Mouse (Mus musculus): Measurements from ENCODE around the gene Ppm1n.
A peak's percentile ranks its signal among the peaks of the same experiment; 100 is the strongest.

Gene Ppm1n

DNA sequence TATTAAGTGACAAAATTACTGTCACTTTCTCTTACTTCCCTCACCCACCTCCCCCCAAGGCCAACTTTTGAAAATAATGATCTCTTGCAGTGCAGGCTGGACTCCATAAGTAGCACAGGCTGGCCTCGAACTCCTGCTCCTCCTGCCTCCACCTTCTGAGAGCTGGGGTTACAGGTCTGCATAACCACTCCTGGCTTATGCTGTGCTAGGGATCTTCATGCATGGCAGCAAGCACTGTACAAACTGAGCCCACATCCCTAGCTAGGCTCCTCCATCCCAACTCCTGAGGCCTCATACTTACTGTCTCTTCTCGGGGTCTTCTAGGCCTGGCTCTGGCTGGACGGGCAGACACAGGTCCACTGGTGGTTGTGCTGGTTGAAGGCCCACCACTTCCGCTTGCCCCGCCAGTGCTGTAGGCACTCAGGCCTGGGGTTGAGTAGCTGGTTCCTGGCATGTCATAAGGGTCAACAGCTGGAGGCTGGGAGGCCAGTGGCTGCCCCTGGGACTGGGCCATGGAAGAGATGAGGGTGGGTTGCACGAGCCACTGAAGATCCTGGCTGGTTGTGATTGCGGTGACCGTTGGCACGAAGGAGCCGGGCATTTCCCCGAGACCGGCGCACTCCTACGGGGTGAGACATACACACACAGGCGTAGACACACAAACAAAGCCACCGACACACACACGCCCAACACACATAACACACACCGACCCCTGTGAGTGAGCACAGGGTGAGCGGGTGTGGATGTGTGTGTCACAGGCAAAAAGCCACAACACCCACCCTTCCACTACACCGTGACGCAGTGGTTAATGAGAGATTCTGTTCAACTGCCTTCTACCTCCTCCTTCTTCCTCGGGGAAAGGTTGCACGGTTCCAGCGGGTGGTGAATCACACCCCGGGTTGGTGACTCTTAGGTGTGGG is 27.2 kb upstream of the Ppm1n start:
- no peak for DNase-seq

- DNase-seq, result no peak
Measured at GRCm38 (mm10) chr7:19305796-19306765, 26.2 kb upstream of the Ppm1n start.

GRCm38 (mm10) chr7:19305413-19305735 is 25.5 kb upstream of the Ppm1n start:
- DNase-seq, result no peak

GRCm38 (mm10) chr7:19304501-19305412 is 24.9 kb upstream of the Ppm1n start:
- no peak for DNase-seq

- DNase-seq, result peak in 1 of 2 experiments; percentile 64
Measured at GRCm38 (mm10) chr7:19303770-19304169, 23.9 kb upstream of the Ppm1n start.

DNA sequence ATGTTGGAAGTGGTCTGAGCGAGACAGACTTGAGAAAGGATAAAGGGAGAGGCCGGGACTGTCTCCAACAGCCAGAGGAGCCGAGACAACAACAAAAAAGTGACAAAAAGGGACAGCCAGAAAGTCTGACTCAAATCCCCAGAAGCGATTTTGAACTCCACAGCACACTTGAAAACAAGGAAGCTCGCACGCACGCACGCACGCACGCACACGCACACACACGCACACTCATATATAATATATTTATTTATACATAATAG is 23.1 kb upstream of the Ppm1n start:
- DNase-seq, result no peak

- no peak for DNase-seq
Measured at GRCm38 (mm10) chr7:19302264-19303045, 22.6 kb upstream of the Ppm1n start.

- no peak for DNase-seq
Measured at GRCm38 (mm10) chr7:19301461-19302263, 21.8 kb upstream of the Ppm1n start.

DNA sequence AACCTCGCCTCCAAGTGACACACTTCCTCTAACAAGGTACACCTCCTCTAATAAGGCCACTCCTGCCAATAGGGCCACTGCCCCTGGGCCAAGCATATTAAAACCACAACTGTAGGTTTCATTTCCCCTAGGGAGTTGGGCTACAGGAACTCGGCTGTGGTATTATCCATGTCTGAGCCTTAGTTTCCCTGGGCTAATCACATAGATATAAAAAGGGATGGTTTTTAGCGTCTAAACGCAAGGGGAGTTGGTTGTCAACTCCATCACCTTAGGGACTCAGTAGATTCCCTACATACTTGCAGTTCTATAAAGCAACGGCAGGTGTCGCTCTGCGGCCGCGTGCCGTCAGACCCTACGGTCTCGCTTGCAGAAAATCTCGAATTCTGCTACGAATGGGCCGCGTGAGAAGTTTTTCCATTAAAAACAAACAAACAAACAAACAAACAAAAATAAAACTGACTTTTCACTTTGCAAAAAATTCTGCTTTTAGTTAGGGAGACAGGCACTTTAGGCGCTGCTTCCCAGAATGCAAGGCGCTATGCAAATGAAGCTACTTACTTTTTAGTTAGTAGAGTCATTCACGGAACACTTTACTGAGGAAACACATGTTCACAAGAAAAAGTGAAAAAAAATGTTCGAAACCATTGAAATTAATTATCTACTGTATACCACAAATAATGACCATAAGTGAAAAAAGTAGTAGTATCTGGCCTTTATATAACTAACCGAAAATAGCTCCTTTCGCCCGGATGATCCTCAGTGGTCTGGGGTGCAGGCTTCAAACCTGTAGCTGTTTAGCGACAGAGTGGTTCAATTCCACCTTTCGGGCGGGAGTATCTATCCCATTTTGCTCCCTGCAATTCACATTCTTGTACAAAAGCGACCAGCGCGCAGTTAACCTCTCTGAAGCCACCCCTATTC is 20.9 kb upstream of the Ppm1n start:
- DNase-seq, result peak in 1 of 2 experiments; percentile 52

GRCm38 (mm10) chr7:19299194-19299593 is 19.3 kb upstream of the Ppm1n start:
- no peak for DNase-seq

- DNase-seq, result no peak
Measured at GRCm38 (mm10) chr7:19297794-19298193, 17.9 kb upstream of the Ppm1n start.

DNA sequence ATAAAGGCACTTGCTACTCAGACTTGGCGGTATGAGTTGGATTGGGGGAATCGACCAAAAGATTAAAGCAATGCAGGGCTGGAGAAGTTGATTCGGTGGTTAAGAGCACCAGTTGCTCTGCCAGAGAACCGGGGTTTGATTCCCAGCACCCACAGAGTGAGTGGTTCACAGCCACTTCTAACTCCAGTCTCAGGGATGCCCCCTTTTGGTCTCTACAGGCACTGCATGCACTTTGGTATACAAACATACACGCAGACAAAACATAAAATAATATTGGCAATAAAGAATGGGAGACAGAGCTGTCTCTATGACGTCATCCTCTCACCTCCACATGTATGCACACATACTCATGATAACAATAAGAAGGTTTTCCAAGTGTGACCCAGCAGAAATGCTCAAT is 17.2 kb upstream of the Ppm1n start:
- DNase-seq, result no peak

DNA sequence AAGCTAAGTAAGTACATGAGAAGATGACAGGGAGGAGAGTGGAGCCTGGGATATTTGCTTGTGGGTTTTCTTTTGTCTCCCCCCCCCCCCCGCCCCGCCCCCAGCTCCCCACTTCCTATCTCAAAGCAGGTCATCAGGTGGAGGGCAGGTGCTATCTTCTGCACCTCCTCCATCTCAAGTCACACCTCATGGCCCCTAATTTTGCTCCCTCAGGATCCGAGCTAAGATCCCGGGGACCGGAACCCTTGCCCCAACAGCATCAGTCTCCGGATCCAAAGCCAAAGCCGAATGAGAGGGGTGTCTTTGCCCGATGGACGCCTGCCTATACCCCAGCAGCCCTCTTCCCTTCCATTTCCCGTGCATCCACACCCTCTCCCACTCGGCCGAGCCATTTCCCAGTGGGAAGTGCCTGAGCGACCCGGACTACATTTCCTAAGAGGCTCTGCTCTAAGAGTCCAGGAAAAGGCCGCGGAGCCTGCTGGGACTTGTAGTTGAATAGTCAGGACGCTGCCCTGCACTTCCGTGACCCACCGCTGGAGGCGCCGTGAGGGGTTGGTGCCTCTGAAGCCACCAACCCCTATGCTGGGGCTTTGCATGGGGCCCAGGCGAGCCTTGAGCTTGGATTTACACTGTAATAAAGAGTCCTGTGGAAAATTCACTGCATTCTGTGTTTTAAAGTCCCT is 15.8 kb upstream of the Ppm1n start:
- peak; percentile 86 to 88 for DNase-seq

- no peak for DNase-seq
Measured at GRCm38 (mm10) chr7:19290969-19291596, 11.2 kb upstream of the Ppm1n start.

DNA sequence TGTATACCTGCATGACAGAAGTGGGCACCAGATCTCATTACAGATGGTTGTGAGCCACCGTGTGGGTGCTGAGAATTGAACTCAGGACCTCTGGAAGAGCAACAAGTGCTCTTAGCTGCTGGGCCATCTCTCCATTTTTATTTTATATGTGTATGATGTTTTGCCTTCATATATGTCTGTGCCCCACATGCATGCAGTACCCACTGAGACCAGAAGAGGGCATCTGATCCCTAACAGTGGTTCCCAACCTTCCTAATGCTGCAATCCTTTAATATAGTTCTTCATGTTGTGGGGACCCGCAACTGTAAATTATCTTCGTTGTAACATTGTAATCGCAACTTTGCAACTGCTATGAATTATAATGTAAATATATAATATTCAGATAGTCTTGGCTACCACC is 4.9 kb upstream of the Ppm1n start:
- DNase-seq, result no peak

DNA sequence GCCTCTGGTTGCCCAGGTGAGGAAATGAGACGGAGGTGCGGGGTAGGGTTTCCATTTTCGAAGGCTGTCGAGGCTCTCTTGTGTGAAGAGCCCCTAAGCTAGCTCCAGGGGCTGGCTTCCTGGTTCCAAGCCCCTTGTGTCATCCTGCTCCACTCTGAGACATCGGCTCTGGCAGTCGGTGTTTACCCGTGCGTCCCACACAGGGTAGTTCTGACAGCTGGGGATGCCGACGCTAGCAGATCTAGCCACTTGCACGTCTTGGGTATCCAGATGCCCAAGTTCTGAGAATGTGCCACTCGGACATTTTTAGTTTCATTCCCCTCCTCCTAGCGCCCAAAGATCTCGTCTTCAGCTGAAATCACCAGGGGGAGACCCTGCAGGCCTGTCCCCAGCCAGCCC is 3.5 kb upstream of the Ppm1n start:
- no peak for DNase-seq

GRCm38 (mm10) chr7:19282791-19283405 is 3.0 kb upstream of the Ppm1n start:
- no peak for DNase-seq

DNA sequence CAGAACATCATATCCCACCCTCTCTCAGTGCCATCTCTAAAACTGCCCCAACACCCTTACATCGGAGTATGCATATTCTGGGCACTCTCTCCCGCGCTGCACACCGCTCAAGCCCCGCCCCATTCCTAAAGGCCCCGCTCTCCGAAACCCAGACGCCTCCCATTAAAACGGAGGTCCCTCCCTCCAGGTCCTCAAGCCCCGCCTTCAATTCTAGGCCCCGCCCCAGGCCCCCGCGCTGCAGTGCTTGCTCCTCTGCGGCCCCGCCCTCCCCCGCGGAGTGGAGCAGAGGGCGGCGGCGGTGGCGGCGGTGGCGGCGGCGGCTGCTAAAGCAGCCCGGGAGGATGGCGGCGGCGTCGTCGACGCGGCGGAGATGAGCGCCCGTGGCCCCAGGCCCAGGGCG is 2.5 kb upstream of the Ppm1n start, which contains the start of gene Rtn2:
Rtn2 (plus strand) TSS at position 240 of the 400 bp plus-strand sequence.
- peak in 1 of 2 experiments; percentile 48 for DNase-seq

All from thymus, adult 18-20 months (tissue).